Mouse (Mus musculus): ENCODE measurements at regions not wholly inside any gene's neighbourhood (a gene's known extent, or its start where the extent isn't known, plus 50 kb on each side); places are given as distances from the start of the nearest gene placed in this dataset.

- no peak overlapping the region for H3K27ac ChIP-seq
- H3K4me3 ChIP-seq: no peak overlapping the region
- H3K9me3 ChIP-seq (replicated peaks): no peaks in the 10 kb centered on the region
- H3K36me3 ChIP-seq: no peaks in the 10 kb centered on the region
- ATAC-seq (ENCODE audit: low FRiP score): no peak
- no peaks in the 10 kb centered on the region for H3K4me1 ChIP-seq
- H3K9ac ChIP-seq: no peak overlapping the region
- H3K27me3 ChIP-seq: no peaks in the 10 kb centered on the region
- H3K4me2 ChIP-seq (replicated peaks): no peak overlapping the region
- WGBS: 83% methylated on average over 2 of the region's 2 CpGs
Observed at GRCm38 (mm10) chr13:100899566-100899965, 66.3 kb upstream of the Slc30a5 start.

- ATAC-seq (ENCODE audit: low FRiP score): no peak
- WGBS: 87% methylated on average over 9 of the region's 9 CpGs
- no peak overlapping the region for H3K4me3 ChIP-seq
Observed at GRCm38 (mm10) chr13:100893871-100894270, 60.6 kb upstream of the Slc30a5 start.

GRCm38 (mm10) chr13:100893096-100893495, 59.9 kb upstream of the Slc30a5 start:
- no peak for ATAC-seq (ENCODE audit: low FRiP score)
- no peaks in the 10 kb centered on the region for H3K9me3 ChIP-seq (replicated peaks)
- no peaks in the 10 kb centered on the region for H3K27me3 ChIP-seq
- no peak overlapping the region for H3K9ac ChIP-seq
- 100% methylated on average over 1 of the region's 1 CpGs for WGBS
- H3K4me1 ChIP-seq: no peaks in the 10 kb centered on the region
- H3K36me3 ChIP-seq: no peaks in the 10 kb centered on the region
- H3K4me3 ChIP-seq: no peak overlapping the region
- H3K27ac ChIP-seq: no peak overlapping the region
- H3K4me2 ChIP-seq (replicated peaks): peak overlapping the region; percentile 37; the same call in 1 of the 2 replicates

More at GRCm38 (mm10) chr13:100893871-100894270, 60.6 kb upstream of the Slc30a5 start:
- Histone ChIP-seq H3K36me3 (no peaks in the 10 kb centered on the region), H3K9ac (no peak overlapping the region), H3K27me3 (no peaks in the 10 kb centered on the region), H3K4me2 (replicated peaks) (no peak overlapping the region), H3K9me3 (replicated peaks) (no peaks in the 10 kb centered on the region), H3K4me1 (no peaks in the 10 kb centered on the region), H3K27ac (no peak overlapping the region)

- Histone ChIP-seq H3K9ac (no peak overlapping the region), H3K4me3 (no peak overlapping the region), H3K9me3 (replicated peaks) (no peaks in the 10 kb centered on the region), H3K36me3 (no peaks in the 10 kb centered on the region), H3K27me3 (no peaks in the 10 kb centered on the region), H3K4me1 (no peaks in the 10 kb centered on the region), H3K4me2 (replicated peaks) (peak overlapping the region; percentile 37), H3K27ac (no peak overlapping the region)
- 50% methylated on average over 13 of the region's 13 CpGs for WGBS
- ATAC-seq (ENCODE audit: low FRiP score): no peak
Observed at GRCm38 (mm10) chr13:100892647-100893071, 59.4 kb upstream of the Slc30a5 start.

GRCm38 (mm10) chr13:100892204-100892603, 59.0 kb upstream of the Slc30a5 start:
- Histone ChIP-seq H3K27me3 (no peaks in the 10 kb centered on the region), H3K4me1 (no peaks in the 10 kb centered on the region), H3K4me2 (replicated peaks) (peak overlapping the region; percentile 37), H3K9me3 (replicated peaks) (no peaks in the 10 kb centered on the region), H3K4me3 (no peak overlapping the region), H3K9ac (no peak overlapping the region), H3K27ac (no peak overlapping the region), H3K36me3 (no peaks in the 10 kb centered on the region)
- 19% methylated on average over 13 of the region's 13 CpGs for WGBS
- ATAC-seq (ENCODE audit: low FRiP score): no peak

GRCm38 (mm10) chr13:100890457-100890856, 57.2 kb upstream of the Slc30a5 start:
- WGBS: 85% methylated on average over 6 of the region's 6 CpGs
- no peak overlapping the region for H3K4me2 ChIP-seq (replicated peaks)
- H3K4me1 ChIP-seq: no peaks in the 10 kb centered on the region
- H3K9ac ChIP-seq: no peak overlapping the region
- no peak overlapping the region for H3K4me3 ChIP-seq
- H3K27me3 ChIP-seq: no peaks in the 10 kb centered on the region
- H3K36me3 ChIP-seq: no peaks in the 10 kb centered on the region
- ATAC-seq (ENCODE audit: low FRiP score): no peak
- no peak overlapping the region for H3K27ac ChIP-seq
- H3K9me3 ChIP-seq (replicated peaks): no peaks in the 10 kb centered on the region

- no peak for ATAC-seq (ENCODE audit: low FRiP score)
- H3K4me3 ChIP-seq: no peak overlapping the region
- H3K36me3 ChIP-seq: no peaks in the 10 kb centered on the region
- no peaks in the 10 kb centered on the region for H3K9me3 ChIP-seq (replicated peaks)
- H3K4me2 ChIP-seq (replicated peaks): no peak overlapping the region
- no peaks in the 10 kb centered on the region for H3K27me3 ChIP-seq
- no peaks in the 10 kb centered on the region for H3K4me1 ChIP-seq
- H3K9ac ChIP-seq: no peak overlapping the region
- WGBS: 86% methylated on average over 5 of the region's 5 CpGs
- no peak overlapping the region for H3K27ac ChIP-seq
Observed at GRCm38 (mm10) chr13:100888481-100888880, 55.3 kb upstream of the Slc30a5 start.

- Histone ChIP-seq H3K9ac (no peak overlapping the region), H3K4me3 (no peak overlapping the region), H3K27me3 (no peaks in the 10 kb centered on the region), H3K27ac (no peak overlapping the region), H3K4me2 (replicated peaks) (no peak overlapping the region), H3K9me3 (replicated peaks) (no peaks in the 10 kb centered on the region), H3K36me3 (no peaks in the 10 kb centered on the region), H3K4me1 (no peaks in the 10 kb centered on the region)
- WGBS: 86% methylated on average over 8 of the region's 8 CpGs
- ATAC-seq (ENCODE audit: low FRiP score): no peak
Observed at GRCm38 (mm10) chr13:100883711-100884110, 50.5 kb upstream of the Slc30a5 start.
